Mouse (Mus musculus) kidney, embryonic 16.5 days (tissue): Measurements from ENCODE around the gene Tshz3. TPM values are rescaled to one million over a fixed set of nuclear protein-coding genes. Genes with fewer than 3 reads are reported as not detected.
A peak's percentile ranks its signal among the peaks of the same experiment; 100 is the strongest.

ENCODE experiments used
- ATAC-seq: fragments of 200-750 bp; cut with Nextera tagmentation; 2 replicates; pipeline ENCODE4 v1.8.0; 2017; ENCODE audit warnings: moderate TSS enrichment; ENCODE audit not compliant: low FRiP score, low TSS enrichment
- H3K27ac ChIP-seq: fragments of 300-500 bp; sonication (generic); 2 replicates; pipeline ENCODE4 v1.5.1; 2014; ENCODE audit warnings: low read length
- H3K27me3 ChIP-seq: fragments of 300-500 bp; sonication (generic); 2 replicates; pipeline ENCODE4 v1.6.1; 2014; ENCODE audit warnings: low read length, control low read depth, mixed read lengths; ENCODE audit not compliant: insufficient read depth
- H3K36me3 ChIP-seq: fragments of 300-500 bp; sonication (generic); 2 replicates; pipeline ENCODE4 v1.6.1; 2014; ENCODE audit warnings: low read length, control low read depth, mixed read lengths; ENCODE audit not compliant: insufficient read depth
- H3K4me1 ChIP-seq: fragments of 300-500 bp; sonication (generic); 2 replicates; pipeline ENCODE4 v1.6.1; 2014; ENCODE audit warnings: low read length, control low read depth, mixed read lengths; ENCODE audit not compliant: insufficient read depth
- H3K4me2 ChIP-seq: fragments of 300-500 bp; sonication (generic); replicated peaks from 2 replicates; pipeline ENCODE4 v1.6.1; 2014; ENCODE audit warnings: low read depth, low read length
- H3K4me3 ChIP-seq: fragments of 300-500 bp; sonication (generic); 2 replicates; pipeline ENCODE4 v1.5.1; 2014; ENCODE audit warnings: mild to moderate bottlenecking, low read length
- H3K9ac ChIP-seq: fragments of 300-500 bp; sonication (generic); replicated peaks from 2 replicates; pipeline ENCODE4 v1.6.1; 2014; ENCODE audit warnings: low read length
- H3K9me3 ChIP-seq: fragments of 300-500 bp; sonication (generic); 2 replicates; pipeline ENCODE4 v1.6.1; 2016; ENCODE audit warnings: low read length, control low read depth
- WGBS: fragments of 180-500 bp; shearing (Covaris S2); extraction: QIAGEN DNeasy Blood & Tissue Kit; methylation state at CpG from one replicate; pipeline ENCODE4 v1.1.7; 2014; 5-methylcytosine and 5-hydroxymethylcytosine counted together
- polyA plus RNA-seq: library from polyadenylated mRNA; unstranded; fragments of >200 nt; fragmentation: Nextera tagmentation; extraction: Ambion mirVana; gene quantifications from 2 replicates; pipeline ENCODE4 v1.2.1, GENCODE M21; 2015

Tshz3 gene
- polyA plus RNA-seq, 1 experiment from 2014 or later = 11.7 TPM

DNA sequence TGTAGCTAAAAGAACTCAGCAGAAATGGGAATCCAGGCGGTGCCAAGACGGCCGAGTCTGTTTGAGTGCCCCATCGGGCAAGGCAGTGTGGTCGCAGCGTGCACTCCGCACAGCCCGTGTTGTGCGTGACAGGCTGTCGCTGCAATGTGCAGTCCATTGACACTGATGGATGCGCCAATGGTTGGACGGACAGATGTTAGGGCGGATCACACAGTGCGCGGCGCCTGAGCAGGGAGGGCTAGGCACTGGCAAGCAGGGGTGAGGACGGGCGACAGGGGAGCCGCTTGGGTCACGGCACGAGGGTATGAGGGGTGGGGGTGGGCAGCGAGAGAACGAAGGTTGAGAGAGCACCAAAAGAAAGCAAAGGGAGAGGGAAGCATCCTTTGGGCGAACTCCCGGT, 2.6 kb upstream of the Tshz3 start:
- Histone ChIP-seq H3K9me3 (no peaks in the 10 kb centered on the region), H3K9ac (peak overlapping the region; percentile 78), H3K27ac (peak overlapping the region; percentile 71; the same call in 1 of the 2 replicates), H3K27me3 (peaks cover 58% of the 10 kb centered on the region), H3K4me3 (peak overlapping the region; percentile 73), H3K4me1 (peaks cover 22% of the 10 kb centered on the region), H3K36me3 (no peaks in the 10 kb centered on the region), H3K4me2 (peak overlapping the region; percentile 99)
- 1% methylated on average over 24 of the region's 25 CpGs for WGBS
- ATAC-seq = no peak

DNA sequence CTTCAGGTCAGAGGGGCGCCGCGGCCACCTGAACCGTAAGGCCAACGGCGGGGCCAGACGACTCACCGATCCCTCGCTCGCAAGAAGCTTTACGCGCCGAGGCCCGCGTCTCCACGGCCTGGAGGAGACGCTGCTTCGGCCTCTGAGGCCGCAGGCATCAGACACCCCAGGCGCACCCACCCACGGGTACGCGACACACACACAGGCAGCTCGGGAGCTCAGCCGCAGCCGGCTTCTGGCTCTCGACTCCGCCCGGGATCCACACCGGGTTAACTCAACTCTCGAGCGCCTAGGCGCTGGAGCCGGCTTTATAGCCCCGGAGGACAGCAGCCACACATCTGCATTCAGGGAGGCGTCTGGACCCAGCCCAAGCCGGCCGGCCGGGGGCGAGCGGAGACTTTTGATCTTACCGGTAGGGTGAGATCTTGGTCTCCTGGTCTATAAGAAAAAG, 2.1 kb upstream of the Tshz3 start:
- no peaks in the 10 kb centered on the region for H3K36me3 ChIP-seq
- H3K4me3 ChIP-seq = peak overlapping the region; percentile 73
- no peaks in the 10 kb centered on the region for H3K9me3 ChIP-seq
- H3K27me3 ChIP-seq = peaks cover 56% of the 10 kb centered on the region
- H3K4me2 ChIP-seq = peak overlapping the region; percentile 99
- WGBS = under 1% methylated on average over 42 of the region's 42 CpGs
- peak overlapping the region; percentile 78 for H3K9ac ChIP-seq
- no peak for ATAC-seq
- H3K27ac ChIP-seq = peak overlapping the region; percentile 71
- peaks cover 25% of the 10 kb centered on the region for H3K4me1 ChIP-seq

DNA sequence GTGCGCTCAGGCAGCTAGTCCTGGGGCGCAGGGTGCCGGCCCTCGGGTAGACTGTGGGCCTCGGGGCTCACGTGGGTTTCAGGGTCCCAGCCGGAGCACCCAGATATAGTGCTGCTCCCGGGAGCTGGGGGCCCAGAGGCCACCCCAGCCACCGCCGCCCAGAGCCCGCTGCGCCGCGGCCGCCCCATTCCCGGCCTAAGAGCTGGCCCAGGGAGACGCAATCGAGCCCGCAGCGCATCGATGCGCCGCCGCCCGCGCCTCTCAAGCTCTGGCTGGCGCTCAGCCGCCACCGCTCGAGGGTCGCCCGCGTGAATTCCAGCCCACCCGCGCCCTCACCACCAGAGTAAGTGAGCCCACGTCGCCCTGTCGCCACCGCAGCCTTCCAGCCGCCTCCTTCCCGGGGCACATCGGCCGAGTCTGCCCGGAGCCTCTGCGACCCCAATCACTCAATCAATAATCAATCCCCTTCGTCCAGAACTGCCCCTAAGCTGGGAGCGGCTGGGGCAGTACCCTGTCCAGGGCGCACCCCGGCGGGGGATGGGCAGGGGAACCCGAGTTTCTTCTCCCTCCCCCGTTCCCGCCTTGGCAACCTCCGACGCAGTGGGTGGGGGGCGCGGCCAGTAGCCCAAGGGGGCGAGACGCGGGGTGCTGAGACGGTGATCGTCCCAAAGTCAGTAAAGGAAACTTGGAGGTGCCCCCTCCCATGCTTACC, 1.4 kb upstream of the Tshz3 start:
- no peaks in the 10 kb centered on the region for H3K36me3 ChIP-seq
- H3K9me3 ChIP-seq = no peaks in the 10 kb centered on the region
- H3K27me3 ChIP-seq = peaks cover 56% of the 10 kb centered on the region
- peak overlapping the region; percentile 99 for H3K4me2 ChIP-seq
- peak; percentile 44 for ATAC-seq
- WGBS = under 1% methylated on average over 55 of the region's 62 CpGs
- H3K4me1 ChIP-seq = peaks cover 27% of the 10 kb centered on the region
- peak overlapping the region; percentile 78 for H3K9ac ChIP-seq
- peak overlapping the region; percentile 73 for H3K4me3 ChIP-seq
- H3K27ac ChIP-seq = peak overlapping the region; percentile 83

DNA sequence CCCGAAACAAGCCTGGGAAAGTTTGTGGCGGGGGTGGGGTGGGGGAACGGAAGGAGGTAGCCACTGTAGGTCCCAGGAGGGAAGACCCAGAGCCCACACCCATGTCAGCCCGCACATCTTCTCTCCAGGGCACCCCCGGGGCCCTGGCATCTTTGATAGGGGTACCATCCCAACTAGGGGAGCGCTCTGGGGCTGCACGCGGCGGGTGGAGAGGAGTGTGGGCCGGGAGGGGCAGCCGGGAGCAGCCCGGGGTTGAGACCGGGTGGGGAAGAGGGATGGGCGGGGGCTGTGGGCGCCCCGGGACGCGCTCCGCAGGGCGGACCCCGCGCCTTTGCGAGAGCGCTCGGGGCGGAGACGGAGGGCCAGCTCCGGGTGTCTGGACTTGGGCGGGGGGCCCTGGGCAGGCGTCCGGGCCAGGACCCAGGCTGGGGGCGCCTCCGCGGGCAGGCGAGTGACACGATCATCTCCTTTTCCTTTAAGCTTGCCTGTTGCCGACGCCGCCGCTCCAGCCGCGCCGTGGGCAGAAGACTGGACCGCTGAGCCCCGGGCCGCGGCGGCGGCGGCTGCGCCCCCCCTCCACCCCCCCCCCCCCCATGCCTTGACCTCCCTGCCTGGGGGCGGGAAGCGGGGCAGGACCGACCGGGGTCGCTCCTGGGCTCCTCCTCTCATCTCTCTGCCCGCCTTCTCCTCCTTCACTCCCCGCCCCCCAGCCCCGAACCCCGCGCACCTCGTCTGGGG, 631 bp upstream of the Tshz3 start:
- Histone ChIP-seq H3K4me1 (peaks cover 27% of the 10 kb centered on the region), H3K9me3 (no peaks in the 10 kb centered on the region), H3K27ac (peak overlapping the region; percentile 83), H3K4me3 (peak overlapping the region; percentile 73), H3K27me3 (peaks cover 52% of the 10 kb centered on the region), H3K9ac (peak overlapping the region; percentile 78), H3K4me2 (peak overlapping the region; percentile 99), H3K36me3 (no peaks in the 10 kb centered on the region)
- 1% methylated on average over 34 of the region's 62 CpGs for WGBS
- ATAC-seq = peak; percentile 88

DNA sequence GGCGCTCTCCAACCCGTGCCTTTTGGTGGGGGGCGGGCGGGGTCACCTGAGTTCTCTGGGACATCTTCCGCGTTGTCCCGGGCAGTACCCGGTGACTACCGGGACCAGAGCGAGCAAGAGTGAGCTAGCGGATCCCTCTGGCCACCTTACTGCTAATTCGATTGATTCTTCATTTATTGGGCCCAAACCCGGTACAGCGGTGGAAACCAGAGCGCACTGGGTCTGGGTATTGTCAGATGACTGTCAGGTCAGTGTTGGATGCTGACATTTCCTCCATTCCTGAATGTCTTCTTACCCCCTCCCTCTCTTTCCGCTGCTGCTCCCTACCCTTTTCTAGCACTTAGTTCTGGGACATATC, 650 bp downstream of the Tshz3 start:
- WGBS = 0% methylated on average over 16 of the region's 16 CpGs
- peaks cover 44% of the 10 kb centered on the region for H3K27me3 ChIP-seq

DNA sequence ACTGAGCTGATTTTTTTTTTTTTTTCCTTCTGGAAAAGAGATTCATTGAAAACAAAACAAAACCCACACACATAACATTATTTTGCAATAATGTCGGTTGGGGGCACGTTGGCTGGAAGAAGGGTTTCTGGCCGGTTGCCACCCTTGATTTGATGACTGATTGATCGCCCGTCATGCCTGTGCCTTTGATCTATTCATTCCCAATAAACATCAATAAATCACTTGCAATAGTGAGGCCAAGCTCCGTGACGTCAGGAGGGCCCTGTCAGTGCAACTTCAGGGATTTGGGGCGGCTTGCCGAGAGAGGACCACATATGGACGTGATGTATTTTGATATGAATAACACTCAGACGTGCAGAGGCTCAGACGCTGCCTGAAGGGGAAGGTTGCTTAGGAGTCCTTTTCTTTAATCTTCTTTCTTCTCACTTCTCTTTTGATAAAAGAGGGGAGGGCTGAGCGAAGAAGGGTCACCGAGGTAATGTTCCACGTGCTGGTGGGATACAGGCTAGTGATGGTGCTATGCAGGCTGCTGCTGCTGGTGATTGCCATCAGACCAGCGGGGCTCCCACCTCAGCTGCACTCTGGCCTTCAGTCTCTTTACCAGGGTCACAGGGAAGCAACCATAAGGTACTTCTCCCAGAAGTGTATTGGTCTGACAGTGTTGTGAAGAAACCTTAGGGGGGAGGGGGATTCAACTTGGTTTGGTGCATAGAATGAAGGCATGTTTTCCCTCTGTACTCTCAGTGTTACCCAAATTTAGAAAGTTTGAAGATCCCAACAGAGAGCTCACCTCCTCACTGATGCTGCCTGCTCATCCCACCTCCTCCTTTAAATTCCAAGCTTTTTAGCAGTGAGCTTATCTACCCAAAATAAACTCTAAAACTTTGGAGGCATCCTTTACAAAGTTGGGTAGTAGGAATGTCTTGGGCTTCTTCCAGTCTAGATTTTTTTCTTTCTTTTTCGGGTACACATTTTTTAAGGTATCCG, 1.4 kb downstream of the Tshz3 start:
- WGBS = 14% methylated on average over 18 of the region's 18 CpGs
- Histone ChIP-seq H3K27me3 (peaks cover 47% of the 10 kb centered on the region), H3K27ac (no peak overlapping the region), H3K4me3 (peak overlapping the region; percentile 73), H3K36me3 (no peaks in the 10 kb centered on the region), H3K9ac (peak overlapping the region; percentile 78), H3K4me1 (peaks cover 27% of the 10 kb centered on the region), H3K4me2 (peak overlapping the region; percentile 99), H3K9me3 (no peaks in the 10 kb centered on the region)
- ATAC-seq = no peak

More for the DNA sequence above, 650 bp downstream of the Tshz3 start:
- Histone ChIP-seq H3K4me1 (peaks cover 27% of the 10 kb centered on the region), H3K36me3 (no peaks in the 10 kb centered on the region), H3K4me3 (peak overlapping the region; percentile 73), H3K9me3 (no peaks in the 10 kb centered on the region), H3K27ac (peak overlapping the region; percentile 79; the same call in 1 of the 2 replicates), H3K4me2 (peak overlapping the region; percentile 99), H3K9ac (peak overlapping the region; percentile 78)
- no peak for ATAC-seq

DNA sequence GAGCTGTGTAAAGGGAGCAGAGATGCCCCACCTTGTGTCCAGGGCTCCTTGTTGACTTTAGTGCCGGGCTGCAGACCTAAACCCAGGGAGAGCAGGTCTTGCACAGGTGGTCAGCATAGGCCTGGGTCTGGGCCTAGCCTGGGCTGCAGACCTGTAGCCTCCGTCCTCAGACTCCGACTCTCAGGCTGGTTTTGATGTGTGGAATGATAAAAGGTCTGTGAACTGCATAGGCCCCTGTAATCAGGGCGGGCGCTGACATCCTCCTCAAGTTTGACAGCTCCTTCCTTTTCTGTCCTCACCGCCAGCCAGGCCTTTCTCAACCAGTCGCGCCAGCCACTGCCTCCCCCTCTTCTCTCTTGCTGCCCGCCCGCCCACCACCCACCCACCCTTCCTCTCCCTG, 8.7 kb downstream of the Tshz3 start:
- H3K4me2 ChIP-seq = 0 out of 2 replicates have a peak overlapping the region, but pooled peaks have one; percentile 12
- peaks cover 33% of the 10 kb centered on the region for H3K4me1 ChIP-seq
- WGBS = 27% methylated on average over 7 of the region's 10 CpGs
- peak; percentile 55 for ATAC-seq
- H3K4me3 ChIP-seq = no peak overlapping the region
- H3K9ac ChIP-seq = no peak overlapping the region
- H3K27ac ChIP-seq = no peak overlapping the region
- H3K27me3 ChIP-seq = peaks cover 18% of the 10 kb centered on the region; the same call in 1 of the 2 replicates
- H3K9me3 ChIP-seq = no peaks in the 10 kb centered on the region
- no peaks in the 10 kb centered on the region for H3K36me3 ChIP-seq

DNA sequence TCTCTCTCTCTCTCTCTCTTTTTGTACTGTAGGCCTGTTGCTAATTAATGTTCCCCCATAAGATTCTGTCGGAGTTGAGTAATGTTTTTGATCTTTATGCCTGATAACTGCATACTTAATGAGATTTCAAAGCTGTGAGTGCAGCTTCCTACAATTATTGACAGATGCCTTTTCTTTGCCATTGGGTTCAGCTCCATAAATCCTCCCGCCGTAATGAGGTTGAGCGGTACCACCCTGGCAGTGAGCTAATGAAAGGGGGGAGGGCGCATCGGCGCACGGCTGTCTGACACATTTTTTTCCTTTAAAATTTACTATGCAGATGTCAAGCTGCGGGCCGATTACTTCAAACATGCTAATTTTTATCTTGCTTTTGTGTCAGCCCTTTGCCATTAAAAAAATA, 9.3 kb downstream of the Tshz3 start:
- no peak; the same call in 1 of the 2 replicates for ATAC-seq
- Histone ChIP-seq H3K4me3 (peak overlapping the region; percentile 15; the same call in 1 of the 2 replicates), H3K9ac (no peak overlapping the region), H3K27me3 (peaks cover 18% of the 10 kb centered on the region; the same call in 1 of the 2 replicates), H3K27ac (no peak overlapping the region), H3K4me1 (peaks cover 33% of the 10 kb centered on the region), H3K4me2 (peak overlapping the region; percentile 52), H3K36me3 (no peaks in the 10 kb centered on the region), H3K9me3 (no peaks in the 10 kb centered on the region)
- whole genome bisulfite sequencing = 4% methylated on average over 10 of the region's 10 CpGs

DNA sequence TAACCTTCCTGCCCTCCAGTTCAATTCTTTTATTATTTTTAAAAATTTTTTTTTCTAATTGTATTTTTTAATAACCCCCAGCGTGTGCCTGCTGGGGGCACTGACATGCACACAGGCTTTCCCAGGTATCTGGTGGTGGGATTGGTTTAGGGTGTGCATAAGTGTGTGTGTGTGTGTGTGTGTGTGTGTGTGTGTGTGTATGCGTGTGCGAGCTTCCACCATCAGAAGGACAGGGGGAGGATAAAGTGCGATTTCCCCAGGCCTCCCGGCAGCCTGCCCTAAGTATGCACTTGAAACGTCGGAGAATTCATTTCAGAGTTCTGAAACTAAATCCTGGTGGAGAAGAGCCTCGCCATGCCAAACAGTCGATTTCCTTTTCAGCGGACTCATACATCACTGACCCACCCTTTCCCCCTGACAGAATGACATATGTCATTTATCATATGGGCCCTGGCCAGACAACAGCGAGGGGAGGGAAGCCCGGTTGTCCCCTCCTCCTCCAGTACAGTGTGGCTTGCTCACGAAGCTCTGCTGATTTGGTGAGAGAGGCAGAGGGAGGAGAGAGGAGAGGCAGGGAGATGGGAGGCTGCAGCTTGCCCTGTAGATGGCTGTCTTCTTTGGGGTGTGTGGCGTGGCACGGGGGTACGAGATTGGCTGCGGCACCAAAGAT, 9.9 kb downstream of the Tshz3 start:
- no peak overlapping the region for H3K27ac ChIP-seq
- ATAC-seq = peak; percentile 55; the same call in 1 of the 2 replicates
- H3K9ac ChIP-seq = no peak overlapping the region; the same call in 1 of the 2 replicates

More for the DNA sequence above, 9.9 kb downstream of the Tshz3 start:
- 9% methylated on average over 17 of the region's 17 CpGs for WGBS
- H3K4me3 ChIP-seq = peak overlapping the region; percentile 28
- H3K9me3 ChIP-seq = no peaks in the 10 kb centered on the region
- H3K4me2 ChIP-seq = peak overlapping the region; percentile 52
- peaks cover 13% of the 10 kb centered on the region; the same call in 1 of the 2 replicates for H3K27me3 ChIP-seq
- peaks cover 33% of the 10 kb centered on the region for H3K4me1 ChIP-seq
- no peaks in the 10 kb centered on the region for H3K36me3 ChIP-seq
